Mouse (Mus musculus): ENCODE results near the gene Zkscan6. TPM values are rescaled to one million over a fixed set of nuclear protein-coding genes. Genes with fewer than 3 reads are reported as not detected.
A peak's percentile ranks its signal among the peaks of the same experiment; 100 is the strongest.

The Zkscan6 gene
- 10 to 100 TPM; 11.2 to 12.7 TPM for total RNA-seq (2021)

GRCm38 (mm10) chr11:65806909-65807504 lies at the start of gene Zkscan6:
Gene Zkscan6, plus strand, starts transcription at chr11:65807175.
- intact Hi-C loops (cut with DNase I), result no loop called here

GRCm38 (mm10) chr11:65759350-65759749 lies 47.6 kb upstream of the Zkscan6 start:
- no peak for DNase-seq (ENCODE audit: low spot score in 2 of 2)
- intact Hi-C loops (cut with DNase I), result no loop called here

More at GRCm38 (mm10) chr11:65806909-65807504, at the start of gene Zkscan6:
- peak; percentile 82 to 83 for DNase-seq (ENCODE audit: low spot score in 2 of 2)

- intact Hi-C loops (cut with DNase I), result no loop called here
- no peak for DNase-seq (ENCODE audit: low spot score in 2 of 2)
Observed at GRCm38 (mm10) chr11:65760912-65761311, 46.1 kb upstream of the Zkscan6 start.

- intact Hi-C loops (cut with DNase I), result no loop called here
- no peak for DNase-seq (ENCODE audit: low spot score in 2 of 2)
Observed at GRCm38 (mm10) chr11:65768445-65768844, 38.5 kb upstream of the Zkscan6 start.

GRCm38 (mm10) chr11:65769990-65770389 lies 37.0 kb upstream of the Zkscan6 start:
- DNase-seq (ENCODE audit: low spot score in 2 of 2), result no peak
- intact Hi-C loops (cut with DNase I), result no loop called here

- intact Hi-C loops (cut with DNase I), result no loop called here
Observed at GRCm38 (mm10) chr11:65771546-65771945, 35.4 kb upstream of the Zkscan6 start.

GRCm38 (mm10) chr11:65773535-65773934 lies 33.4 kb upstream of the Zkscan6 start:
- no peak for DNase-seq (ENCODE audit: low spot score in 2 of 2)
- intact Hi-C loops (cut with DNase I), result no loop called here

More at GRCm38 (mm10) chr11:65771546-65771945, 35.4 kb upstream of the Zkscan6 start:
- no peak for DNase-seq (ENCODE audit: low spot score in 2 of 2)

GRCm38 (mm10) chr11:65773946-65774656 lies 32.9 kb upstream of the Zkscan6 start:
- DNase-seq (ENCODE audit: low spot score in 2 of 2), result no peak
- intact Hi-C loops (cut with DNase I), result no loop called here

GRCm38 (mm10) chr11:65776906-65777611 lies 29.9 kb upstream of the Zkscan6 start:
- DNase-seq (ENCODE audit: low spot score in 2 of 2), result no peak
- intact Hi-C loops (cut with DNase I), result no loop called here

GRCm38 (mm10) chr11:65777810-65778209 lies 29.2 kb upstream of the Zkscan6 start:
- no peak for DNase-seq (ENCODE audit: low spot score in 2 of 2)
- intact Hi-C loops (cut with DNase I), result no loop called here

- DNase-seq (ENCODE audit: low spot score in 2 of 2), result no peak
- intact Hi-C loops (cut with DNase I), result no loop called here
Observed at GRCm38 (mm10) chr11:65779066-65779465, 27.9 kb upstream of the Zkscan6 start.

- intact Hi-C loops (cut with DNase I), result no loop called here
- no peak for DNase-seq (ENCODE audit: low spot score in 2 of 2)
Observed at GRCm38 (mm10) chr11:65779578-65779977, 27.4 kb upstream of the Zkscan6 start.

GRCm38 (mm10) chr11:65781596-65781995 lies 25.4 kb upstream of the Zkscan6 start:
- intact Hi-C loops (cut with DNase I), result no loop called here
- no peak for DNase-seq (ENCODE audit: low spot score in 2 of 2)

- intact Hi-C loops (cut with DNase I), result loop anchor here (5.0 kb wide), 1 partner anchor 69 kb away; no protein-coding TSS in a partner anchor
- no peak for DNase-seq (ENCODE audit: low spot score in 2 of 2)
Observed at GRCm38 (mm10) chr11:65786160-65786559, 20.8 kb upstream of the Zkscan6 start.

- intact Hi-C loops (cut with DNase I), result loop anchor here (5.0 kb wide), 1 partner anchor 70 kb away; no protein-coding TSS in a partner anchor
- peak; percentile 34 to 65 for DNase-seq (ENCODE audit: low spot score in 2 of 2)
Observed at GRCm38 (mm10) chr11:65787421-65788151, 19.4 kb upstream of the Zkscan6 start.

GRCm38 (mm10) chr11:65788154-65788553 lies 18.8 kb upstream of the Zkscan6 start, which contains the start of gene Map2k4:
Gene Map2k4, minus strand, starts transcription at chr11:65788297.
- DNase-seq (ENCODE audit: low spot score in 2 of 2), result peak; percentile 90
- intact Hi-C loops (cut with DNase I), result loop anchor here (5.0 kb wide), 1 partner anchor 71 kb away; no protein-coding TSS in a partner anchor

- no peak for DNase-seq (ENCODE audit: low spot score in 2 of 2)
- intact Hi-C loops (cut with DNase I), result no loop called here
Observed at GRCm38 (mm10) chr11:65794428-65795219, 12.4 kb upstream of the Zkscan6 start.

- no peak for DNase-seq (ENCODE audit: low spot score in 2 of 2)
- intact Hi-C loops (cut with DNase I), result no loop called here
Observed at GRCm38 (mm10) chr11:65795896-65796295, 11.1 kb upstream of the Zkscan6 start.

GRCm38 (mm10) chr11:65801899-65802298 lies 5.1 kb upstream of the Zkscan6 start:
- intact Hi-C loops (cut with DNase I), result no loop called here

More at GRCm38 (mm10) chr11:65801899-65802298, 5.1 kb upstream of the Zkscan6 start:
- peak; percentile 83 to 84 for DNase-seq (ENCODE audit: low spot score in 2 of 2)

All from left cerebral cortex, postnatal 36 days (tissue).